Mouse (Mus musculus) heart, postnatal 14 days (tissue): ENCODE measurements at regions not wholly inside any gene's neighbourhood (a gene's known extent, or its start where the extent isn't known, plus 50 kb on each side); places are given as distances from the start of the nearest gene placed in this dataset.

Experiments used
- DNase-seq, 2 experiments: peaks; one replicate each; pipeline ENCODE4 v3.0.0; 2021 to 2022
- intact Hi-C: fragments of 180-260 bp; cut with DNase I; formaldehyde crosslinking; loops from one replicate; pipeline ENCODE4 v1.15.1; 2025

GRCm38 (mm10) chr4:125439856-125440255, 50.6 kb upstream of the Grik3 start:
- no peak for DNase-seq

GRCm38 (mm10) chr4:125437161-125437822, 53.2 kb upstream of the Grik3 start:
- intact Hi-C loops, result no loop called here
- DNase-seq, result no peak

More at GRCm38 (mm10) chr4:125439856-125440255, 50.6 kb upstream of the Grik3 start:
- intact Hi-C loops, result no loop called here

- intact Hi-C loops, result no loop called here
- no peak for DNase-seq
Measured at GRCm38 (mm10) chr4:125433511-125433910, 57.0 kb upstream of the Grik3 start.

- intact Hi-C loops, result no loop called here
- no peak for DNase-seq
Measured at GRCm38 (mm10) chr4:125431648-125432047, 58.9 kb upstream of the Grik3 start.

- intact Hi-C loops, result no loop called here
Measured at GRCm38 (mm10) chr4:125430845-125431244, 59.7 kb upstream of the Grik3 start.

GRCm38 (mm10) chr4:125428736-125429135, 61.8 kb upstream of the Grik3 start:
- intact Hi-C loops, result no loop called here
- DNase-seq, result no peak

More at GRCm38 (mm10) chr4:125430845-125431244, 59.7 kb upstream of the Grik3 start:
- DNase-seq, result no peak

- no peak for DNase-seq
- intact Hi-C loops, result no loop called here
Measured at GRCm38 (mm10) chr4:125420561-125421241, 69.8 kb upstream of the Grik3 start.

- intact Hi-C loops, result no loop called here
- DNase-seq, result no peak
Measured at GRCm38 (mm10) chr4:125419491-125420255, 70.8 kb upstream of the Grik3 start.

GRCm38 (mm10) chr4:125415308-125415707, 75.2 kb upstream of the Grik3 start:
- DNase-seq, result no peak
- intact Hi-C loops, result no loop called here

GRCm38 (mm10) chr4:125413833-125414719, 76.4 kb upstream of the Grik3 start:
- DNase-seq, result peak in 1 of 2 experiments; percentile 4

GRCm38 (mm10) chr4:125410736-125411441, 79.6 kb upstream of the Grik3 start:
- intact Hi-C loops, result no loop called here

More at GRCm38 (mm10) chr4:125413833-125414719, 76.4 kb upstream of the Grik3 start:
- intact Hi-C loops, result no loop called here

GRCm38 (mm10) chr4:125399376-125400112, 91.0 kb upstream of the Grik3 start:
- intact Hi-C loops, result no loop called here
- no peak for DNase-seq

More at GRCm38 (mm10) chr4:125410736-125411441, 79.6 kb upstream of the Grik3 start:
- no peak for DNase-seq

GRCm38 (mm10) chr4:125397007-125397461, 93.5 kb upstream of the Grik3 start:
- intact Hi-C loops, result no loop called here
- no peak for DNase-seq

- intact Hi-C loops, result no loop called here
- no peak for DNase-seq
Measured at GRCm38 (mm10) chr4:125391269-125391668, 99.2 kb upstream of the Grik3 start.

GRCm38 (mm10) chr4:125385811-125386210, 104.7 kb upstream of the Grik3 start:
- intact Hi-C loops, result no loop called here
- DNase-seq, result no peak

GRCm38 (mm10) chr4:125364011-125364410, 126.5 kb upstream of the Grik3 start:
- intact Hi-C loops, result no loop called here

GRCm38 (mm10) chr4:125361611-125362520, 128.6 kb upstream of the Grik3 start:
- intact Hi-C loops, result no loop called here
- no peak for DNase-seq

More at GRCm38 (mm10) chr4:125364011-125364410, 126.5 kb upstream of the Grik3 start:
- no peak for DNase-seq

GRCm38 (mm10) chr4:125358356-125358755, 132.1 kb upstream of the Grik3 start:
- intact Hi-C loops, result no loop called here
- no peak for DNase-seq
